In the genomic region with DNA sequence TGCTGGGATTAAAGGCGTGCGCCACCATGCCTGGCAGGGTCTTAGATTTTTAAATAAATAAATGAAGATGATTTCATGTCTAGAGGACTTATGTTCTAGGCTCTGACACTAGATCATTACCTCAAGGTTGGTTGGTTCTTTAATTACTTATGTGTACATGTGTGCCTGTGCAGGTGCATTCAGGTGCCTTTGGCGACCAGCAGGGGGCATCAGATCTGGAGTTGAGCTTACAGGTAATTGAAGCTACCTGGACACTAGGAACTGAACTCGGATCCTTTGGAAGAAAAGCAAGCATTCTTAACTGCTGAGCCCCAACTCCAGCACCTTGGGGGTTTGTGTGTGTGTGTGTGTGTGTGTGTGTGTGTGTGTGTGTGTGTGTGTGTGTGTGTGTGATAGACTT, we compare ENCODE assay signal across 8 mouse cellular contexts. TPM values are rescaled to one million over a fixed set of nuclear protein-coding genes. Genes with fewer than 3 reads are reported as not detected.
DNase-seq lines count a peak whose midpoint lies in the region; ATAC-seq and TF ChIP-seq lines count a peak whose summit lies in the region.
"Had no signal": no experiment of that assay in that cellular context is flagged by ENCODE, and none has a peak within 500 bp of the region (broad histone marks: within the 10 kb centered on the region; RNA-seq: fewer than 3 reads in every experiment).

No protein-coding gene starts in this region.

- no peaks in the 10 kb centered on the region for H3K36me3 ChIP-seq in kidney, adult 2 months (ENCODE audit: control insufficient read depth, insufficient read depth, low read length)
- H3K36me3 ChIP-seq in kidney, embryonic 16.5 days (ENCODE audit: insufficient read depth, low read length) = no peaks in the 10 kb centered on the region
- H3K36me3 ChIP-seq in E14TG2a.4 (ENCODE audit: insufficient read depth, low read length) = peaks cover 4% of the 10 kb centered on the region

- H3K4me3 ChIP-seq in kidney, adult 2 months (ENCODE audit: insufficient read depth, low read depth, low read length) = no peak overlapping the region
- H3K4me3 ChIP-seq in kidney, embryonic 16.5 days (ENCODE audit: low read length) = no peak overlapping the region
- no peak overlapping the region for H3K4me3 ChIP-seq in E14TG2a.4 (replicated peaks; ENCODE audit: low read length)

- no peak overlapping the region for H3K4me2 ChIP-seq in kidney, embryonic 16.5 days (replicated peaks; ENCODE audit: low read depth, low read length)
- H3K4me2 ChIP-seq: limb, embryonic 15.5 days had no signal

- no peaks in the 10 kb centered on the region for H3K27me3 ChIP-seq in kidney, adult 2 months (replicated peaks; ENCODE audit: control insufficient read depth, insufficient read depth, low read length)
- no peaks in the 10 kb centered on the region for H3K27me3 ChIP-seq in kidney, embryonic 16.5 days (ENCODE audit: insufficient read depth, low read length)
- H3K27me3 ChIP-seq in E14TG2a.4 (ENCODE audit: insufficient read depth, low read length) = peaks cover 5% of the 10 kb centered on the region
- H3K27me3 ChIP-seq: limb, embryonic 15.5 days had no signal

- peak; percentile 47 for TF ChIP-seq CTCF in kidney, adult 2 months (conservative IDR thresholded peaks at IDR 0.05; ENCODE audit: insufficient read depth, insufficient read length, low read depth, low read length)
- peak; percentile 84 for TF ChIP-seq CTCF in E14TG2a.4 (conservative IDR thresholded peaks at IDR 0.05; ENCODE audit: low read length)

- no peak overlapping the region for H3K9ac ChIP-seq in kidney, embryonic 16.5 days (replicated peaks; ENCODE audit: low read length)
- H3K9ac ChIP-seq: limb, embryonic 15.5 days had no signal

- H3K4me1 ChIP-seq in kidney, adult 2 months (ENCODE audit: control insufficient read depth, insufficient read depth, low read length) = peaks cover 19% of the 10 kb centered on the region
- peaks cover 33% of the 10 kb centered on the region for H3K4me1 ChIP-seq in kidney, embryonic 16.5 days (ENCODE audit: insufficient read depth, low read length)
- H3K4me1 ChIP-seq in E14TG2a.4 (replicated peaks; ENCODE audit: low read depth, low read length) = peaks cover 74% of the 10 kb centered on the region

- H3K27ac ChIP-seq in kidney, adult 2 months (ENCODE audit: insufficient read depth, low read depth, low read length) = no peak overlapping the region
- no peak overlapping the region for H3K27ac ChIP-seq in kidney, embryonic 16.5 days (ENCODE audit: low read length)
- H3K27ac ChIP-seq: limb, embryonic 15.5 days had no signal

- no peak for ATAC-seq in kidney, embryonic 16.5 days (ENCODE audit: low FRiP score, low TSS enrichment)

- DNase-seq in kidney, adult 2 months = no peak
- DNase-seq in A20 (ENCODE audit: low read depth, low spot score) = peak; percentile 61
- DNase-seq in c-Kit-negative CD71-positive TER-119-positive erythroid progenitor cells, embryonic 14.5 days (ENCODE audit: low read depth, low spot score) = peak; percentile 47
- DNase-seq in heart, adult 18-20 months = no peak
- DNase-seq in embryo, embryonic 9.5 days (ENCODE audit: extremely low spot score) = no peak

- no peaks in the 10 kb centered on the region for H3K9me3 ChIP-seq in kidney, embryonic 16.5 days (ENCODE audit: low read length)
- no peaks in the 10 kb centered on the region for H3K9me3 ChIP-seq in E14TG2a.4 (ENCODE audit: low read length)
- H3K9me3 ChIP-seq: limb, embryonic 15.5 days had no signal

- 77% methylated on average over 4 of the region's 4 CpGs for WGBS in kidney, adult 2 months
- WGBS in kidney, embryonic 16.5 days = 74% methylated on average over 4 of the region's 4 CpGs

- TF ChIP-seq POLR2A in kidney, adult 2 months (IDR thresholded peaks at IDR 0.05; ENCODE audit: low read depth, low read length) = no peak

RNA-seq across cellular contexts. Expression of a gene that starts 2.0 kb away (rescaled TPM):
- 43.1 and 50.3 TPM in 2 replicates for polyA plus RNA-seq in kidney, adult 2 months (2012; rRNA removed)
- 26.4 and 28.6 TPM in 2 replicates for polyA plus RNA-seq in kidney, embryonic 16.5 days (2015; fragmentation: Nextera tagmentation; extraction: Ambion mirVana)
- total RNA-seq in heart, adult 18-20 months (2021) = 10 to 100 TPM in 1 of 2 experiments, 1 to 10 TPM in 1; 9.8 to 11.3 TPM

RNA-seq across cellular contexts. Expression of a gene that starts 2.3 kb away (rescaled TPM):
- polyA plus RNA-seq in kidney, adult 2 months (2012; rRNA removed) = 6.8 and 7.0 TPM in 2 replicates
- polyA plus RNA-seq in kidney, embryonic 16.5 days (2015; fragmentation: Nextera tagmentation; extraction: Ambion mirVana) = 5.5 and 6.4 TPM in 2 replicates
- 1 to 10 TPM; 4.6 TPM for total RNA-seq in heart, adult 18-20 months (2021)

RNA-seq across cellular contexts. Expression of a gene that starts 27.5 kb away (rescaled TPM):
- polyA plus RNA-seq in kidney, adult 2 months (2012; rRNA removed) = 6.0 and 7.9 TPM in 2 replicates
- polyA plus RNA-seq in kidney, embryonic 16.5 days (2015; fragmentation: Nextera tagmentation; extraction: Ambion mirVana) = 13.5 and 16.4 TPM in 2 replicates
- 1 to 10 TPM; 2.4 to 3.3 TPM for total RNA-seq in heart, adult 18-20 months (2021)

RNA-seq across cellular contexts. Expression of a gene that starts 34.7 kb away (rescaled TPM):
- 127 and 131 TPM in 2 replicates for polyA plus RNA-seq in kidney, adult 2 months (2012; rRNA removed)
- 305 and 323 TPM in 2 replicates for polyA plus RNA-seq in kidney, embryonic 16.5 days (2015; fragmentation: Nextera tagmentation; extraction: Ambion mirVana)
- 10 to 100 TPM; 40.1 to 40.2 TPM for total RNA-seq in heart, adult 18-20 months (2021)

RNA-seq across cellular contexts. Expression of a gene that starts 35.2 kb away (rescaled TPM):
- polyA plus RNA-seq in kidney, adult 2 months (2012; rRNA removed) = 8.2 and 9.6 TPM in 2 replicates
- 4.1 TPM in 2 replicates for polyA plus RNA-seq in kidney, embryonic 16.5 days (2015; fragmentation: Nextera tagmentation; extraction: Ambion mirVana)
- total RNA-seq in heart, adult 18-20 months (2021) = 10 to 100 TPM; 10.8 to 15.7 TPM

Comparison
In these comparisons a context has a peak if more than half of its experiments do, and no peak if none do; other contexts are left out.
1. DNase-seq: peak in A20 (single experiment) and c-Kit-negative CD71-positive TER-119-positive erythroid progenitor cells, embryonic 14.5 days (single experiment); none in kidney, adult 2 months (single experiment), heart, adult 18-20 months (0 of 2) and embryo, embryonic 9.5 days (single experiment).